Mouse (Mus musculus) layer of hippocampus, adult 2 months (tissue): ENCODE measurements around the gene Cdh9. TPM values are rescaled to one million over a fixed set of nuclear protein-coding genes. Genes with fewer than 3 reads are reported as not detected.

Source experiments
- DNase-seq, 2 experiments: peaks; one replicate each; pipeline ENCODE4 v3.0.0; 2022; ENCODE audit warnings: low spot score in 2 of 2
- H3K27ac ChIP-seq: fragments of 200-600 bp; 2 replicates; pipeline ENCODE4 v1.8.1; 2022
- H3K4me3 ChIP-seq: fragments of 200-600 bp; 2 replicates; pipeline ENCODE4 v1.8.1; 2022; ENCODE audit warnings: mild to moderate bottlenecking
- CTCF ChIP-seq: fragments of 200-600 bp; conservative IDR thresholded peaks from 2 replicates; pipeline ENCODE4 v1.8.1; 2022; ENCODE audit warnings: antibody characterized with exemption, mild to moderate bottlenecking, moderate library complexity
- total RNA-seq, 2 experiments: library from RNA; stranded (reverse); gene quantifications; 2 replicates each; pipeline ENCODE4 v1.2.3; 2021

Cdh9 gene
- total RNA-seq, 2 experiments from 2014 or later, result 36.9 to 37.9 TPM

DNA sequence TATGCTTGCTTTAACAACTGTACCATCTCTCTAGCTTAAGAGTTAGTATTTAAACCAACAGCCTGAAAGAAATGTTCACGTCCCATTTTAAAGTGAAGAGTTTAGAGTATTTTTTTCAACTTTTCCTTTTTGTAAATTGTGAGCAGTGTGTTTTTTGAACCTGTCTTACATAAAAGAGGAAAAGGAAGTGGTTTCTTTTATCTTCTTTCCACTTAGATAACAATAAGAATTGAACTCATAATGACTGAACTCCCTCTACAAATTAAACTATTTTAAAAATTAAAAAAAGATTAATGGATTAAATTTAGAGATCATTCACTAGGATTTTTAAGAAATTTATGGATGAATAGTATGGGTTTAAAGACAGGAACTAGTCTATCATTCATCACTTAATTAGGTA, 168.1 kb downstream of the Cdh9 start:
- TF ChIP-seq CTCF, result no peak
- Histone ChIP-seq H3K27ac (no peak overlapping the region), H3K4me3 (no peak overlapping the region)
- DNase-seq, result no peak
